Mouse (Mus musculus) erythroblast, embryonic 14.5 days (primary cell): ENCODE results near the gene Lonp2.

Source experiments
- GATA1 ChIP-seq: IDR thresholded peaks from 2 replicates; pipeline ENCODE4 v1.6.1; 2012; ENCODE audit warnings: low read length, inconsistent platforms, mixed read lengths
- TAL1 ChIP-seq: IDR thresholded peaks from 3 replicates; pipeline ENCODE4 v1.6.1; 2012; ENCODE audit warnings: low read length, inconsistent platforms, mixed read lengths

DNA sequence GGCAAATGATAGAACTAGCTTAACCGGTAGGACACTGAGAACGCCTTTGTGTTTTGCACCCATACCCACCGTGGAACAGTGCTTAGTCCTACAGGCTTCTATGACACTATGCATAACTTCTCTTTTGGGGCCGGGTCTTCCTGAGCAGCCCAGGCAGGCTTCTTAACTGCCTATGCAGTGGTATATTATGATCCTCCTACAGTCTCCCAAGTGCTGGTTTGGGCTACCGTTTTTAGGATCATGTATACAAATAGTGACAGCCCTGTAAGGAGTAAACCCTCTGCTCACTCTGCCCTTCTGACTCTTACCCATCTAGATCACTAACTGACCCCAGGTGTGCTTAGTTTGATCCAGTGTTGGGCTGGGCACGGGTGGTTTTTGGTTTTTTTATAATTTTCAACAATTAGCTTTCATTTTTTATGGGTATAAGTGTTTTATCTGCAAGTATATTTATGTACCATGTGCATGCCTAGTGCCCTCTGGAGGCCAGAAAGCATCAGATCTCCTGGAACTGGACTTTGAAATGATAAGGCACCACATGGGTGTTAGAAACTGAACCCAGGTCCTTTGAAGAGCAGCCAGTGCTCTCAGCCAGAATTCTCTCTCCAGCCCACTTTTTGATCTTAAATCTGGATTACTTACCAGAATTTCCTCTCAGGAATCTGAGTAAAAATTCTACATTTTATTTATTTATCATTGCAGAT lies 97.1 kb downstream of the Lonp2 start:
- TF ChIP-seq GATA1 = no peak
- no peak for TF ChIP-seq TAL1
